Mouse (Mus musculus): ENCODE data around the gene Bpifa2. TPM values are rescaled to one million over a fixed set of nuclear protein-coding genes. Genes with fewer than 3 reads are reported as not detected.

Bpifa2 gene
- polyA plus RNA-seq, 1 experiment from 2014 or later: not detected

Other genes starting within 250 kb of the Bpifa2 start
- 0.06 TPM in 1 of 2 replicates, not detected in the other for gene Efcab8, start 228.3 kb upstream of the Bpifa2 start, polyA plus RNA-seq (2014; fragmentation: Nextera tagmentation; extraction: Ambion mirVana)
- not detected in 2 replicates for gene Sun5, start 137.2 kb upstream of the Bpifa2 start, polyA plus RNA-seq (2014; fragmentation: Nextera tagmentation; extraction: Ambion mirVana)
- gene Bpifb2, start 133.2 kb upstream of the Bpifa2 start, polyA plus RNA-seq (2014; fragmentation: Nextera tagmentation; extraction: Ambion mirVana): not detected in 2 replicates
- not detected in 2 replicates for gene Bpifb6, start 107.9 kb upstream of the Bpifa2 start, polyA plus RNA-seq (2014; fragmentation: Nextera tagmentation; extraction: Ambion mirVana)
- not detected in 2 replicates for gene Bpifb3, start 90.0 kb upstream of the Bpifa2 start, polyA plus RNA-seq (2014; fragmentation: Nextera tagmentation; extraction: Ambion mirVana)
- gene Bpifb4, start 70.1 kb upstream of the Bpifa2 start, polyA plus RNA-seq (2014; fragmentation: Nextera tagmentation; extraction: Ambion mirVana): not detected in 2 replicates
- not detected in 2 replicates for gene Bpifa6, start 33.3 kb upstream of the Bpifa2 start, polyA plus RNA-seq (2014; fragmentation: Nextera tagmentation; extraction: Ambion mirVana)
- not detected in 2 replicates for gene Bpifa3, start 122.1 kb downstream of the Bpifa2 start, polyA plus RNA-seq (2014; fragmentation: Nextera tagmentation; extraction: Ambion mirVana)
- gene Bpifa1, start 134.6 kb downstream of the Bpifa2 start, polyA plus RNA-seq (2014; fragmentation: Nextera tagmentation; extraction: Ambion mirVana): not detected in 2 replicates
- not detected in 2 replicates for gene Bpifa5, start 154.3 kb downstream of the Bpifa2 start, polyA plus RNA-seq (2014; fragmentation: Nextera tagmentation; extraction: Ambion mirVana)
- 0.13 and 0.27 TPM in 2 replicates for gene Bpifb1, start 182.6 kb downstream of the Bpifa2 start, polyA plus RNA-seq (2014; fragmentation: Nextera tagmentation; extraction: Ambion mirVana)
- gene Bpifb5, start 215.5 kb downstream of the Bpifa2 start, polyA plus RNA-seq (2014; fragmentation: Nextera tagmentation; extraction: Ambion mirVana): 0.35 and 0.40 TPM in 2 replicates
- gene Bpifb9a, start 249.6 kb downstream of the Bpifa2 start, polyA plus RNA-seq (2014; fragmentation: Nextera tagmentation; extraction: Ambion mirVana): not detected in 2 replicates